In the genomic region with DNA sequence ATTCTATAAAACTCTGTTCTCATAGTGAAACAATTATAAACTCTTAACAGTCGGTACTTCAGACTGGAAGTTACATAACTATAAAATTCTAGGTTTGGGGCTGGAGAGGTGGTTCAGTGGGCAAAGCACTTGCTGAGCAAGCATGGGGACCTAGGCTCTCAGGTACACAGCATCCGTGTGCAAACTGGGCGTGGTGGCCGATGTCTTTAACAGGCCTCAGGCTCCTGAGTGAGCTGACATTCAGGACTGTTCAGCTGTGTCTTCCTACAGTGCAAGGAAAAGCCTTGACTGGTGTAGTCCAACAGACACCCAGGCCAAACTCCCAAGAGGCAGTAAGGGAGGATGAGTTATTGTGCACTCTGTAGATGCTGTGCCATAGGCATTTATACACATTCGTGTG, we compare ENCODE assay signal across 13 mouse cellular contexts. TPM values are rescaled to one million over a fixed set of nuclear protein-coding genes. Genes with fewer than 3 reads are reported as not detected.
A peak's percentile ranks its signal among the peaks of the same experiment; 100 is the strongest.
DNase-seq lines count a peak whose midpoint lies in the region; ATAC-seq and TF ChIP-seq lines count a peak whose summit lies in the region.
"Had no signal": no experiment of that assay in that cellular context is flagged by ENCODE, and none has a peak within 500 bp of the region (broad histone marks: within the 10 kb centered on the region; RNA-seq: fewer than 3 reads in every experiment).

No protein-coding gene starts in this region.

- no peaks in the 10 kb centered on the region for H3K9me3 ChIP-seq in hindbrain, postnatal 0 days (ENCODE audit: low read length)
- H3K9me3 ChIP-seq in hindbrain, embryonic 10.5 days, result no peaks in the 10 kb centered on the region
- H3K9me3 ChIP-seq: limb, embryonic 15.5 days had no signal

- no peaks in the 10 kb centered on the region for H3K27me3 ChIP-seq in cerebellum, adult 2 months (ENCODE audit: control insufficient read depth, insufficient read depth, low read length)
- H3K27me3 ChIP-seq in hindbrain, postnatal 0 days (ENCODE audit: insufficient read depth, low read length), result no peaks in the 10 kb centered on the region
- H3K27me3 ChIP-seq in hindbrain, embryonic 10.5 days (ENCODE audit: insufficient read depth, poor library complexity, severe bottlenecking), result no peaks in the 10 kb centered on the region
- no peaks in the 10 kb centered on the region for H3K27me3 ChIP-seq in spleen, adult 2 months (ENCODE audit: control insufficient read depth, insufficient read depth, low read length)
- H3K27me3 ChIP-seq in small intestine, adult 2 months (ENCODE audit: control insufficient read depth, insufficient read depth, low read length), result no peaks in the 10 kb centered on the region
- H3K27me3 ChIP-seq: limb, embryonic 15.5 days had no signal

- ATAC-seq in cerebellum, adult (ENCODE audit: insufficient number of reproducible peaks, low FRiP score, low TSS enrichment), result no peak
- ATAC-seq in hindbrain, postnatal 0 days, result no peak

- no peak overlapping the region for H3K4me2 ChIP-seq in hindbrain, postnatal 0 days (ENCODE audit: low read depth, low read length)
- H3K4me2 ChIP-seq: limb, embryonic 15.5 days had no signal

- H3K27ac ChIP-seq in cerebellum, adult 2 months (ENCODE audit: insufficient read depth, low read length), result peak overlapping the region; percentile 59; the same call in 1 of the 2 replicates
- peak overlapping the region; percentile 26; the same call in 1 of the 2 replicates for H3K27ac ChIP-seq in hindbrain, postnatal 0 days
- no peak overlapping the region for H3K27ac ChIP-seq in hindbrain, embryonic 10.5 days
- H3K27ac ChIP-seq in spleen, adult 2 months (ENCODE audit: insufficient read depth, low read length), result 0 out of 2 replicates have a peak overlapping the region, but pooled peaks have one; percentile 13
- peak overlapping the region; percentile 82 for H3K27ac ChIP-seq in small intestine, adult 2 months (ENCODE audit: insufficient read depth, low read depth, low read length)
- H3K27ac ChIP-seq: limb, embryonic 15.5 days had no signal

- DNase-seq in cerebellum, adult 2 months, result no peak
- no peak for DNase-seq in hindbrain, postnatal 0 days (ENCODE audit: low spot score)
- DNase-seq in hindbrain, embryonic 10.5 days (ENCODE audit: low spot score), result no peak
- DNase-seq in spleen, adult 2 months (ENCODE audit: low read depth in 1 of 2, low spot score in 2 of 2), result no peak
- no peak for DNase-seq in spleen, postnatal 4 days (ENCODE audit: low spot score in 2 of 2)
- DNase-seq in ovary, postnatal 36 days (ENCODE audit: low spot score), result no peak
- DNase-seq: adrenal gland, postnatal 25 days; cerebellum, adult 11-12 months; embryo, embryonic 11 days; kidney, postnatal 36 days had no signal

- TF ChIP-seq CTCF in cerebellum, adult 2 months (IDR thresholded peaks at IDR 0.05; ENCODE audit: borderline replicate concordance, insufficient read depth, low read depth, low read length), result no peak
- TF ChIP-seq CTCF in hindbrain, postnatal 0 days (IDR thresholded peaks at IDR 0.05; ENCODE audit: low read depth), result no peak
- TF ChIP-seq CTCF in spleen, adult 2 months (IDR thresholded peaks at IDR 0.05; ENCODE audit: extremely low read depth, insufficient read depth, insufficient read length, insufficient replicate concordance), result no peak
- no peak for TF ChIP-seq CTCF in small intestine, adult 2 months (IDR thresholded peaks at IDR 0.05; ENCODE audit: extremely low read depth, insufficient read length, insufficient replicate concordance, low read depth, low read length)

- WGBS in cerebellum, adult 2 months, result 85% methylated on average over 5 of the region's 5 CpGs
- 86% methylated on average over 5 of the region's 5 CpGs for WGBS in hindbrain, postnatal 0 days
- 85% methylated on average over 5 of the region's 5 CpGs for WGBS in hindbrain, embryonic 10.5 days
- WGBS in spleen, adult 2 months, result 92% methylated on average over 5 of the region's 5 CpGs
- 75% methylated on average over 5 of the region's 5 CpGs for WGBS in small intestine, adult 2 months

- 0 out of 2 replicates have a peak, but pooled peaks cover 3% of the 10 kb centered on the region for H3K4me1 ChIP-seq in cerebellum, adult 2 months (ENCODE audit: control insufficient read depth, insufficient read depth, low read length)
- H3K4me1 ChIP-seq in hindbrain, postnatal 0 days (ENCODE audit: insufficient read depth, low read length), result no peaks in the 10 kb centered on the region
- peaks cover 4% of the 10 kb centered on the region; the same call in 1 of the 2 replicates for H3K4me1 ChIP-seq in hindbrain, embryonic 10.5 days (replicated peaks)
- no peaks in the 10 kb centered on the region; the same call in 1 of the 2 replicates for H3K4me1 ChIP-seq in spleen, adult 2 months (ENCODE audit: control insufficient read depth, insufficient read depth, insufficient read length)
- H3K4me1 ChIP-seq in small intestine, adult 2 months (ENCODE audit: control insufficient read depth, insufficient read depth, insufficient read length, low read length), result peaks cover 22% of the 10 kb centered on the region; the same call in 1 of the 2 replicates
- H3K4me1 ChIP-seq: limb, embryonic 15.5 days had no signal

- no peak overlapping the region for H3K9ac ChIP-seq in hindbrain, postnatal 0 days (replicated peaks; ENCODE audit: low read length)
- H3K9ac ChIP-seq: limb, embryonic 15.5 days had no signal

- no peak for TF ChIP-seq POLR2A in cerebellum, adult 2 months (IDR thresholded peaks at IDR 0.05; ENCODE audit: borderline replicate concordance, insufficient read depth, low read length)
- TF ChIP-seq POLR2A in spleen, adult 2 months (IDR thresholded peaks at IDR 0.05; ENCODE audit: low read depth, low read length), result no peak
- no peak for TF ChIP-seq POLR2A in small intestine, adult 2 months (IDR thresholded peaks at IDR 0.05; ENCODE audit: low read depth, low read length)

- H3K4me3 ChIP-seq in cerebellum, adult 2 months (replicated peaks; ENCODE audit: insufficient read depth, low read depth, low read length), result no peak overlapping the region
- no peak overlapping the region for H3K4me3 ChIP-seq in hindbrain, postnatal 0 days (ENCODE audit: low read length)
- no peak overlapping the region for H3K4me3 ChIP-seq in hindbrain, embryonic 10.5 days
- no peak overlapping the region for H3K4me3 ChIP-seq in spleen, adult 2 months (ENCODE audit: extremely low read depth, insufficient read depth, insufficient read length)
- H3K4me3 ChIP-seq in small intestine, adult 2 months (ENCODE audit: low read depth, low read length), result no peak overlapping the region
- H3K4me3 ChIP-seq: limb, embryonic 15.5 days had no signal

- H3K36me3 ChIP-seq in hindbrain, postnatal 0 days (ENCODE audit: insufficient read depth, low read length), result no peaks in the 10 kb centered on the region
- H3K36me3 ChIP-seq in hindbrain, embryonic 10.5 days, result 0 out of 2 replicates have a peak, but pooled peaks cover 8% of the 10 kb centered on the region
- peaks cover 5% of the 10 kb centered on the region; the same call in 1 of the 2 replicates for H3K36me3 ChIP-seq in spleen, adult 2 months (ENCODE audit: control insufficient read depth, insufficient read depth, low read length)
- no peaks in the 10 kb centered on the region for H3K36me3 ChIP-seq in small intestine, adult 2 months (ENCODE audit: control insufficient read depth, insufficient read depth, low read length)

RNA-seq across cellular contexts. Expression of gene Shld1, which starts 10.5 kb away (rescaled TPM):
- 29.5 and 29.7 TPM in 2 replicates for polyA plus RNA-seq in cerebellum, adult 2 months (2012; rRNA removed)
- 11.9 and 17.8 TPM in 2 replicates for total RNA-seq in hindbrain, postnatal 0 days (2014; rRNA removed)
- 16.7 and 18.4 TPM in 2 replicates for polyA plus RNA-seq in hindbrain, postnatal 0 days (2015; fragmentation: Nextera tagmentation; extraction: Ambion mirVana)
- 17.4 and 20.1 TPM in 2 replicates for polyA plus RNA-seq in hindbrain, embryonic 10.5 days (2016; fragmentation: Nextera tagmentation; extraction: Ambion mirVana)
- polyA plus RNA-seq in spleen, adult 2 months (2012; rRNA removed), result 12.7 TPM in 2 replicates
- 4.6 and 8.9 TPM in 2 replicates for polyA plus RNA-seq in small intestine, adult 2 months (2012; rRNA removed)
